Mouse (Mus musculus): ENCODE measurements at regions not wholly inside any gene's neighbourhood (a gene's known extent, or its start where the extent isn't known, plus 50 kb on each side); places are given as distances from the start of the nearest gene placed in this dataset.

- Histone ChIP-seq H3K9ac (ENCODE audit: control insufficient read depth, low read depth, low read length, poor library complexity, severe bottlenecking) (no peak overlapping the region), H3K79me2 (ENCODE audit: control insufficient read depth, insufficient read depth, low read length, poor library complexity) (no peaks in the 10 kb centered on the region), H3K9me3 (replicated peaks; ENCODE audit: insufficient read depth, low read length) (no peaks in the 10 kb centered on the region), H3K27ac (ENCODE audit: control insufficient read depth, low read depth, low read length) (no peak overlapping the region), H3K4me3 (ENCODE audit: control insufficient read depth in 1 of 2, insufficient read depth in 1 of 2, low read depth in 2 of 2, low read length in 2 of 2) (no peak overlapping the region), H3K36me3 (ENCODE audit: control insufficient read depth in 1 of 2, insufficient read depth in 2 of 2, low read length in 2 of 2) (no peaks in the 10 kb centered on the region), H3K27me3 (ENCODE audit: control insufficient read depth in 1 of 2, insufficient read depth in 2 of 2, low read length in 2 of 2) (no peaks in the 10 kb centered on the region), H3K4me1 (ENCODE audit: control insufficient read depth in 1 of 2, insufficient read depth in 2 of 2, low read length in 2 of 2) (no peaks in the 10 kb centered on the region)
- no peak for DNase-seq (ENCODE audit: low read depth, low spot score)
- TF ChIP-seq USF1 (IDR thresholded peaks at IDR 0.05; ENCODE audit: low read depth, low read length) (no peak), E2F4 (IDR thresholded peaks at IDR 0.05; ENCODE audit: borderline replicate concordance, low read depth, low read length) (no peak), MYC (IDR thresholded peaks at IDR 0.05; ENCODE audit: low read depth, low read length) (no peak), RCOR1 (IDR thresholded peaks at IDR 0.05; ENCODE audit: low read depth, low read length) (no peak), TBP (IDR thresholded peaks at IDR 0.05; ENCODE audit: low read depth, low read length) (no peak), POLR2AphosphoS2 (IDR thresholded peaks at IDR 0.05; ENCODE audit: low read length) (no peak), RAD21 (IDR thresholded peaks at IDR 0.05; ENCODE audit: low read depth, low read length) (no peak), ZKSCAN1 (IDR thresholded peaks at IDR 0.05; ENCODE audit: low read depth, low read length) (no peak), GATA1 (IDR thresholded peaks at IDR 0.05; ENCODE audit: low read depth, low read length) (no peak), MEF2A (IDR thresholded peaks at IDR 0.05; ENCODE audit: extremely low read depth, insufficient replicate concordance, low read depth, low read length, poor library complexity, severe bottlenecking) (no peak), CHD1 (IDR thresholded peaks at IDR 0.05; ENCODE audit: low read depth, low read length) (no peak), GABPA (IDR thresholded peaks at IDR 0.05; ENCODE audit: low read depth, low read length) (no peak), ZMIZ1 (IDR thresholded peaks at IDR 0.05; ENCODE audit: low read depth, low read length) (no peak), MAFK (IDR thresholded peaks at IDR 0.05; ENCODE audit: borderline replicate concordance, low read depth, low read length) (no peak), POLR2AphosphoS5 (IDR thresholded peaks at IDR 0.05; ENCODE audit: borderline replicate concordance, low read depth, low read length) (no peak), SIN3A (IDR thresholded peaks at IDR 0.05; ENCODE audit: low read length) (no peak), SMC3 (IDR thresholded peaks at IDR 0.05; ENCODE audit: low read depth, low read length) (no peak)
These were observed 188.1 kb upstream of the Tmprss15 start for GRCm38 (mm10) chr16:79279006-79279405.

- Histone ChIP-seq H3K36me3 (ENCODE audit: control insufficient read depth in 1 of 2, insufficient read depth in 2 of 2, low read length in 2 of 2) (no peaks in the 10 kb centered on the region), H3K79me2 (ENCODE audit: control insufficient read depth, insufficient read depth, low read length, poor library complexity) (no peaks in the 10 kb centered on the region), H3K27me3 (ENCODE audit: control insufficient read depth in 1 of 2, insufficient read depth in 2 of 2, low read length in 2 of 2) (no peaks in the 10 kb centered on the region), H3K4me1 (ENCODE audit: control insufficient read depth in 1 of 2, insufficient read depth in 2 of 2, low read length in 2 of 2) (no peaks in the 10 kb centered on the region), H3K9ac (ENCODE audit: control insufficient read depth, low read depth, low read length, poor library complexity, severe bottlenecking) (no peak overlapping the region), H3K4me3 (ENCODE audit: control insufficient read depth in 1 of 2, insufficient read depth in 1 of 2, low read depth in 2 of 2, low read length in 2 of 2) (no peak overlapping the region), H3K9me3 (replicated peaks; ENCODE audit: insufficient read depth, low read length) (no peaks in the 10 kb centered on the region), H3K27ac (ENCODE audit: control insufficient read depth, low read depth, low read length) (no peak overlapping the region)
- no peak for DNase-seq (ENCODE audit: low read depth, low spot score)
- TF ChIP-seq NRF1 (IDR thresholded peaks at IDR 0.05; ENCODE audit: insufficient read depth, low read depth, low read length, poor library complexity, severe bottlenecking) (no peak), MXI1 (IDR thresholded peaks at IDR 0.05; ENCODE audit: low read depth, low read length) (no peak), TCF12 (IDR thresholded peaks at IDR 0.05; ENCODE audit: low read depth, low read length) (no peak), ETS1 (IDR thresholded peaks at IDR 0.05; ENCODE audit: low read depth, low read length) (no peak), USF2 (IDR thresholded peaks at IDR 0.05; ENCODE audit: borderline replicate concordance in 1 of 2, insufficient read depth in 1 of 2, low read depth in 1 of 2, low read length in 2 of 2) (no peak), POLR2AphosphoS2 (IDR thresholded peaks at IDR 0.05; ENCODE audit: low read length) (no peak), RAD21 (IDR thresholded peaks at IDR 0.05; ENCODE audit: low read depth, low read length) (no peak), UBTF (IDR thresholded peaks at IDR 0.05; ENCODE audit: borderline replicate concordance, insufficient read depth, low read depth, low read length) (no peak), ZKSCAN1 (IDR thresholded peaks at IDR 0.05; ENCODE audit: low read depth, low read length) (no peak), MAX (IDR thresholded peaks at IDR 0.05; ENCODE audit: low read length) (no peak), MAZ (IDR thresholded peaks at IDR 0.05; ENCODE audit: low read depth, low read length) (no peak), TAL1 (IDR thresholded peaks at IDR 0.05; ENCODE audit: low read length) (no peak), MYC (IDR thresholded peaks at IDR 0.05; ENCODE audit: low read depth, low read length) (no peak), SMC3 (IDR thresholded peaks at IDR 0.05; ENCODE audit: low read depth, low read length) (no peak), ELF1 (IDR thresholded peaks at IDR 0.05; ENCODE audit: low read depth, low read length) (no peak), ZMIZ1 (IDR thresholded peaks at IDR 0.05; ENCODE audit: low read depth, low read length) (no peak), GABPA (IDR thresholded peaks at IDR 0.05; ENCODE audit: low read depth, low read length) (no peak), E2F4 (IDR thresholded peaks at IDR 0.05; ENCODE audit: borderline replicate concordance, low read depth, low read length) (no peak), JUND (IDR thresholded peaks at IDR 0.05; ENCODE audit: low read depth, low read length) (no peak)
These were observed 165.6 kb upstream of the Tmprss15 start for GRCm38 (mm10) chr16:79256525-79256924.
